Mouse (Mus musculus): ENCODE measurements around the gene Gng8. TPM values are rescaled to one million over a fixed set of nuclear protein-coding genes. Genes with fewer than 3 reads are reported as not detected.
A peak's percentile ranks its signal among the peaks of the same experiment; 100 is the strongest.

Gng8 gene
- polyA plus RNA-seq, 1 experiment: not detected

- H3K4me3 ChIP-seq (replicated peaks; ENCODE audit: control insufficient read depth, low read depth, low read length): no peak overlapping the region
- no peak overlapping the region for H3K27ac ChIP-seq (ENCODE audit: control insufficient read depth, insufficient read depth, low read depth, low read length, poor library complexity)
- WGBS: 79% methylated on average over 3 of the region's 3 CpGs
- peaks cover 7% of the 10 kb centered on the region for H3K4me1 ChIP-seq (ENCODE audit: control insufficient read depth, insufficient read depth, low read length)
- TF ChIP-seq CTCF (IDR thresholded peaks at IDR 0.05; ENCODE audit: control insufficient read depth, insufficient read depth, low read length) (no peak), POLR2A (IDR thresholded peaks at IDR 0.05; ENCODE audit: borderline replicate concordance, control insufficient read depth, low read depth, low read length) (no peak)
Observed at GRCm38 (mm10) chr7:16918670-16919069, 27.1 kb downstream of the Gng8 start.

- Histone ChIP-seq H3K4me3 (replicated peaks; ENCODE audit: control insufficient read depth, low read depth, low read length) (no peak overlapping the region), H3K4me1 (ENCODE audit: control insufficient read depth, insufficient read depth, low read length) (peaks cover 7% of the 10 kb centered on the region), H3K27ac (ENCODE audit: control insufficient read depth, insufficient read depth, low read depth, low read length, poor library complexity) (no peak overlapping the region; the same call in 1 of the 2 replicates)
- WGBS: 49% methylated on average over 13 of the region's 13 CpGs
- TF ChIP-seq POLR2A (IDR thresholded peaks at IDR 0.05; ENCODE audit: borderline replicate concordance, control insufficient read depth, low read depth, low read length) (no peak), CTCF (IDR thresholded peaks at IDR 0.05; ENCODE audit: control insufficient read depth, insufficient read depth, low read length) (no peak)
Observed at GRCm38 (mm10) chr7:16919395-16920149, 28.0 kb downstream of the Gng8 start.

- no peak overlapping the region for H3K27ac ChIP-seq (ENCODE audit: control insufficient read depth, insufficient read depth, low read depth, low read length, poor library complexity)
- peaks cover 7% of the 10 kb centered on the region for H3K4me1 ChIP-seq (ENCODE audit: control insufficient read depth, insufficient read depth, low read length)
- TF ChIP-seq POLR2A (IDR thresholded peaks at IDR 0.05; ENCODE audit: borderline replicate concordance, control insufficient read depth, low read depth, low read length): no peak
- TF ChIP-seq CTCF (IDR thresholded peaks at IDR 0.05; ENCODE audit: control insufficient read depth, insufficient read depth, low read length): no peak
- WGBS: 86% methylated on average over 7 of the region's 7 CpGs
- no peak overlapping the region for H3K4me3 ChIP-seq (replicated peaks; ENCODE audit: control insufficient read depth, low read depth, low read length)
Observed at GRCm38 (mm10) chr7:16920150-16920579, 28.6 kb downstream of the Gng8 start.

- no peak overlapping the region for H3K4me3 ChIP-seq (replicated peaks; ENCODE audit: control insufficient read depth, low read depth, low read length)
- 81% methylated on average over 21 of the region's 21 CpGs for WGBS
- TF ChIP-seq CTCF (IDR thresholded peaks at IDR 0.05; ENCODE audit: control insufficient read depth, insufficient read depth, low read length) (no peak), POLR2A (IDR thresholded peaks at IDR 0.05; ENCODE audit: borderline replicate concordance, control insufficient read depth, low read depth, low read length) (no peak)
- peaks cover 7% of the 10 kb centered on the region for H3K4me1 ChIP-seq (ENCODE audit: control insufficient read depth, insufficient read depth, low read length)
- H3K27ac ChIP-seq (ENCODE audit: control insufficient read depth, insufficient read depth, low read depth, low read length, poor library complexity): no peak overlapping the region
Observed at GRCm38 (mm10) chr7:16920818-16921791, 29.5 kb downstream of the Gng8 start.

GRCm38 (mm10) chr7:16921881-16922335 lies 30.3 kb downstream of the Gng8 start:
- peaks cover 7% of the 10 kb centered on the region for H3K4me1 ChIP-seq (ENCODE audit: control insufficient read depth, insufficient read depth, low read length)
- WGBS: 46% methylated on average over 6 of the region's 6 CpGs
- TF ChIP-seq CTCF (IDR thresholded peaks at IDR 0.05; ENCODE audit: control insufficient read depth, insufficient read depth, low read length) (no peak), POLR2A (IDR thresholded peaks at IDR 0.05; ENCODE audit: borderline replicate concordance, control insufficient read depth, low read depth, low read length) (no peak)
- no peak overlapping the region for H3K4me3 ChIP-seq (replicated peaks; ENCODE audit: control insufficient read depth, low read depth, low read length)
- no peak overlapping the region for H3K27ac ChIP-seq (ENCODE audit: control insufficient read depth, insufficient read depth, low read depth, low read length, poor library complexity)

GRCm38 (mm10) chr7:16922360-16922973 lies 30.9 kb downstream of the Gng8 start:
- TF ChIP-seq POLR2A (IDR thresholded peaks at IDR 0.05; ENCODE audit: borderline replicate concordance, control insufficient read depth, low read depth, low read length): peak; percentile 53; the same call in 1 of the 2 replicates
- no peak for TF ChIP-seq CTCF (IDR thresholded peaks at IDR 0.05; ENCODE audit: control insufficient read depth, insufficient read depth, low read length)
- Histone ChIP-seq H3K4me3 (replicated peaks; ENCODE audit: control insufficient read depth, low read depth, low read length) (peak overlapping the region; percentile 80), H3K27ac (ENCODE audit: control insufficient read depth, insufficient read depth, low read depth, low read length, poor library complexity) (no peak overlapping the region), H3K4me1 (ENCODE audit: control insufficient read depth, insufficient read depth, low read length) (peaks cover 7% of the 10 kb centered on the region)
- WGBS: 28% methylated on average over 10 of the region's 10 CpGs

- WGBS: 1% methylated on average over 50 of the region's 57 CpGs
- peak overlapping the region; percentile 80 for H3K4me3 ChIP-seq (replicated peaks; ENCODE audit: control insufficient read depth, low read depth, low read length)
- peak overlapping the region; percentile 97 for H3K27ac ChIP-seq (ENCODE audit: control insufficient read depth, insufficient read depth, low read depth, low read length, poor library complexity)
- peaks cover 7% of the 10 kb centered on the region for H3K4me1 ChIP-seq (ENCODE audit: control insufficient read depth, insufficient read depth, low read length)
- TF ChIP-seq CTCF (IDR thresholded peaks at IDR 0.05; ENCODE audit: control insufficient read depth, insufficient read depth, low read length): no peak
- peak; percentile 53; the same call in 1 of the 2 replicates for TF ChIP-seq POLR2A (IDR thresholded peaks at IDR 0.05; ENCODE audit: borderline replicate concordance, control insufficient read depth, low read depth, low read length)
Observed at GRCm38 (mm10) chr7:16923283-16924036, 31.9 kb downstream of the Gng8 start.

Measured in bone marrow, adult 2 months (tissue).